Mouse (Mus musculus) mouse embryonic stem cell (cell line): ENCODE measurements around the gene Gm19668.
"Not testable (repeated sequence)": the region's sequence is repeated elsewhere in the genome, so short reads cannot be mapped to it uniquely, and the experiment has no call there.

Source experiments
- in situ Hi-C, 2 experiments: fragments of 300-500 bp; cut with MboI; formaldehyde crosslinking; loops; 1 replicate in 1 of 2; 3 replicates in 1 of 2; pipeline ENCODE4 v1.14.3; 2019 to 2020; ENCODE audit warnings: low sequenced_read_pairs in 2 of 2, low pct_unique_long_range_greater_than_20kb in 1 of 2, mixed read lengths in 1 of 2; ENCODE audit not compliant: unreplicated experiment in 1 of 2

Gm19668 gene

DNA sequence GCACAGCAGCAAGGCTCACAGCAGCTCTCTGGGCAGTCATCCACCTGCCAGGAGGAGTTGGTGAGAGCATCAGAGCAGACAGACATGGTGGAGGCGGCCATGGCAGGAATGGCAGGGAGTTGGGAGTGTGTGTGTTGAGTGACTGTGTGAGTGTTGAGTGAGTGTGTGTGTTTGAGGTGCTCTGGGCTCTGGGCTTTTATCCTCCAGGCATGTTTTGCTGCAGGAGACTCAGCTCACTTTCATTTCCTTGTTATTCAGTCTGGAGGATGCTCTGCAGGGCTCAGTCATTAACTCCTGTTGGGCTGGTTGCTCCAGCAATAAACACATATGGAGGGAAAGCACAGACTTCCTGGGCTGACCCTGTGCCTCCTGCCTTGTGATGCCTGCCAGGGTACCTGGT lies 22.1 kb downstream of the Gm19668 start, which contains the start of gene Gm7138:
TSS of gene Gm7138 (minus strand) at position 101 of the 400 bp plus-strand sequence.
- in situ Hi-C loops = not testable (repeated sequence)

DNA sequence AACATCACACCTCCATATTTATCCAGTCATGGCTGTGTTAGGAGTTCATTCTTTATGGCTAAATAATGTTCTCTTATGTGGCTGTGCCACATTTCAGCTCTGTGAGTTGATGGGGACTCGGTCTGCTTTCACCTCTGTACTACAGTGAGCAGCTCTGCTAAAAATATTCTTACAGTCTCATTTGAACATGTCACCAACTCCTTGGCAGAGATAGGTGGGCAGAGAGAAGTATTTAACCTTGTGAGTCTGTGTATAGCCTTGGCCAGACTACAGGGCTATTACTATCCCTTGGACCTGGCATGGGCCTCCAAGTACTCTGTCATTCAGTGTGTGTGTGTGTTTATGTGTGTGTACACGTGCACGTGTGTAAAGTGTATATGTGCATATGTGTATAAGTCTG lies 26.8 kb downstream of the Gm19668 start:
- in situ Hi-C loops = not testable (repeated sequence)

DNA sequence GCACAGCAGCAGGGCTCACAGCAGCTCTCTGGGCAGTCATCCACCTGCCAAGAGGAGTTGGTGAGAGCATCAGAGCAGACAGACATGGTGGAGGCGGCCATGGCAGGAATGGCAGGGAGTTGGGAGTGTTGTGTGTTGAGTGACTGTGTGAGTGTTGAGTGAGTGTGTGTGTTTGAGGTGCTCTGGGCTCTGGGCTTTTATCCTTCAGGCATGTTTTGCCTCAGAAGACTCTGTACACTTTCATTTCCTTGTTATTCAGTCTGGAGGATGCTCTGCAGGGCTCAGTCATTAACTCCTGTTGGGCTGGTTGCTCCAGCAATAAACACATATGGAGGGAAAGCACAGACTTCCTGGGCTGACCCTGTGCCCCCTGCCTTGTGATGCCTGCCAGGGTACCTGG lies 27.7 kb downstream of the Gm19668 start, which contains the start of gene Gm3238:
TSS of gene Gm3238 (minus strand) at position 101 of the 400 bp plus-strand sequence.
- in situ Hi-C loops = not testable (repeated sequence)

DNA sequence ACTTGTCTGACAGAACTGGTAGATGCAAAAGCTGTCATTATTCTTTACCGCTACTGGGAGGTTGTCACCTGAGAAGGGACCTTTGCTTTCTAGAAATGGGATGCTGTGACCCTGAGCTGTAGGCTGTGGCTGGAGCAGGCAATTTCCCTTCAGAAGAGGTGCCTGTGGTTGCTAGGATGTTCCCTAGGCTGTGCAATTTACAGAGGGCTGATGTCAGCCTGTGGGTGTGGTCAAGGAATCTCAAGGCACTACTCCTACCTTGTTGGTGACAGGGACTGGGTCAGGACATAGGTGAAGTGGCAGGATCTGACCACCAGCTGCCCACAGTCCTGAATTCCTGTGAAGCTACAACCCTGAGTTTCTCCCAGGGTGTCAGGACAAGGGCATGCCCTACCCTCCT lies 29.2 kb downstream of the Gm19668 start:
- in situ Hi-C loops = no loop called here

DNA sequence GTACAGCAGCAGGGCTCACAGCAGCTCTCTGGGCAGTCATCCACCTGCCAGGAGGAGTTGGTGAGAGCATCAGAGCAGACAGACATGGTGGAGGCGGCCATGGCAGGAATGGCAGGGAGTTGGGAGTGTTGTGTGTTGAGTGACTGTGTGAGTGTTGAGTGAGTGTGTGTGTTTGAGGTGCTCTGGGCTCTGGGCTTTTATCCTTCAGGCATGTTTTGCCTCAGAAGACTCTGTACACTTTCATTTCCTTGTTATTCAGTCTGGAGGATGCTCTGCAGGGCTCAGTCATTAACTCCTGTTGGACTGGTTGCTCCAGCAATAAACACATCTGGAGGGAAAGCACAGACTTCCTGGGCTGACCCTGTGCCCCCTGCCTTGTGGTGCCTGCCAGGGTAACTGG lies 39.4 kb downstream of the Gm19668 start, which contains the start of gene Gm3233:
TSS of gene Gm3233 (minus strand) at position 101 of the 400 bp plus-strand sequence.
- in situ Hi-C loops = not testable (repeated sequence)

DNA sequence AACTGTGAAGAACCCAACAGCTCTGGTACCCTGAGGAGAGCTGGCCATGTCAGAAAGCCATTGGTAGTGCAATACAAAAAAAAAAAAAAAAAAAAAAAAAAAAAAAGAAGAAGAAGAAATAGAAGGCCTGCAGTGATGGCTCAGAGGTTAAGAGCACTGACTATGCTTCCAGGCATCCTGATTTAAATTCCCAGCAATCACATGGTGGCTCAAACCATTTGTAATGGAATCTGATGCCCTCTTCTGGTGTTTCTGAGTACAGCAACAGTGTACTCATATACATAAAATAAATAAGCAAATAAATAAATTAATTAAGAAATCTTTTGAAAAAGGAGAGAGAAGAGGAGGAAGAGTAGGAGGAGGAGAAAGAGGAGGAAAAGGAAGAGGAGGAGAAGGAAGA lies 45.5 kb downstream of the Gm19668 start:
- in situ Hi-C loops = no loop called here

DNA sequence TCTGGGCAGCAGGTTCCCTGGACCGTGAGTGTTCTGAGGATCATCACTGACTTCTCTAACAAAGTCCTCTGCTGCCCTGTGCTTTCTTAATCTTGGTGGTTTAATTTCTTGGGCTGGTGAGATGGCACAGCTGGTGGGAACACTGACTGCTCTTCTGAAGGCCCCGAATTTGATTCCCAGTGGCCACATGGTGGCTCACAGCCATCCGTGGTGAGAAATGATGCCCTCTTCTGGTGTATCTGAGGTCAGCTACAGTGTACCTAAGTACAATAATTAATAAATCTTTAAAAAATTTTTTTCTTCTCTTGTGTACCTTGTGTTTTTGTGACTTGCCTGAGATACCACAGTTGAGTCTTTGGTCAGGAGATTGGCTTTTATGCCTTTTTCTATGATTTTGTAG lies 46.6 kb downstream of the Gm19668 start:
- in situ Hi-C loops = not testable (repeated sequence)

DNA sequence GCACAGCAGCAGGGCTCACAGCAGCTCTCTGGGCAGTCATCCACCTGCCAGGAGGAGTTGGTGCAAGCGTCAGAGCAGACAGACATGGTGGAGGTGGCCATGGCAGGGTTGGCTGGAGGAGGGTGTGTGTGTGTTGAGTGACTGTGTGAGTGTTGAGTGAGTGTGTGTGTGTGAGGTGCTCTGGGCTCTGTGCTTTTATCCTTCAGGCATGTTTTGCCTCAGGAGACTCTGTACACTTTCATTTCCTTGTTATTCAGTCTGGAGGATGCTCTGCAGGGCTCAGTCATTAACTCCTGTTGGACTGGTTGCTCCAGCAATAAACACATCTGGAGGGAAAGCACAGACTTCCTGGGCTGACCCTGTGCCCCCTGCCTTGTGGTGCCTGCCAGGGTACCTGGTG lies 47.7 kb downstream of the Gm19668 start, which contains the start of gene Gm9736:
TSS of gene Gm9736 (minus strand) at position 101 of the 400 bp plus-strand sequence.
- in situ Hi-C loops = not testable (repeated sequence)

DNA sequence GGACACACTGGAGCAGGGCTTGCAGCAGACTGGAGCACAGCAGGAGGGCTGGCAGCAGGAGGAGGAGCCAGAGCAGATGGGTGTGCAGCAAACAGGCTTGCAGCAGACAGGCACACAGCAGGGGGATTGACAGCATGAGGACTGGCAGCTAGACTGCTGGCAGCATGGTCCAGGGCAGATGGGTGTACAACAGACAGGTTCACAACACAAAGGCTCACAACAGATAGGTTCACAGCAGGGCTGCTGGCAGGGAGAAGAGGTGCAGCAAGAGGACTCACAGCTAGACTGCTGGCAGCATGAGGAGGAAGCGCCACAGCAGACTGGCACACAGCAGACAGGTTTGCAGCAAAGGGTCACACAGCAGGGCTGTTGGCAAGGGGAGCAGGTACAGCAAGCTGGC lies 48.2 kb downstream of the Gm19668 start:
- in situ Hi-C loops = not testable (repeated sequence)
